Mouse (Mus musculus) embryonic fibroblast, embryonic 13.5 days (primary cell): ENCODE results near the gene Ubxn7. TPM values are rescaled to one million over a fixed set of nuclear protein-coding genes. Genes with fewer than 3 reads are reported as not detected.

Source experiments
- H3K27ac ChIP-seq: 2 replicates; pipeline ENCODE4 v1.5.1; 2012; ENCODE audit warnings: low read length, control low read depth, inconsistent platforms; ENCODE audit not compliant: insufficient read depth
- H3K4me1 ChIP-seq: 2 replicates; pipeline ENCODE4 v1.6.1; 2011; ENCODE audit warnings: low read length; ENCODE audit not compliant: control insufficient read depth, insufficient read depth
- H3K4me3 ChIP-seq: 2 replicates; pipeline ENCODE4 v1.5.1; 2011; ENCODE audit warnings: mild to moderate bottlenecking, control low read depth, low read length; ENCODE audit not compliant: insufficient read depth
- CTCF ChIP-seq: IDR thresholded peaks from 2 replicates; pipeline ENCODE4 v1.5.1; 2011; ENCODE audit warnings: mild to moderate bottlenecking, control low read depth, low read length, moderate library complexity, borderline replicate concordance; ENCODE audit not compliant: insufficient read depth
- POLR2A ChIP-seq: IDR thresholded peaks from 2 replicates; pipeline ENCODE4 v1.6.1; 2011; ENCODE audit warnings: low read depth, mild to moderate bottlenecking, control low read depth, low read length, moderate library complexity
- polyA plus RNA-seq: library from polyadenylated mRNA; stranded (reverse); fragments of >200 nt; gene quantifications from 2 replicates; pipeline ENCODE4 v1.2.4, GENCODE M21; 2011; ENCODE audit warnings: low read depth; ENCODE audit not compliant: missing spikeins, insufficient read length

Ubxn7 gene
- polyA plus RNA-seq, 1 experiment = 36.6 TPM

DNA sequence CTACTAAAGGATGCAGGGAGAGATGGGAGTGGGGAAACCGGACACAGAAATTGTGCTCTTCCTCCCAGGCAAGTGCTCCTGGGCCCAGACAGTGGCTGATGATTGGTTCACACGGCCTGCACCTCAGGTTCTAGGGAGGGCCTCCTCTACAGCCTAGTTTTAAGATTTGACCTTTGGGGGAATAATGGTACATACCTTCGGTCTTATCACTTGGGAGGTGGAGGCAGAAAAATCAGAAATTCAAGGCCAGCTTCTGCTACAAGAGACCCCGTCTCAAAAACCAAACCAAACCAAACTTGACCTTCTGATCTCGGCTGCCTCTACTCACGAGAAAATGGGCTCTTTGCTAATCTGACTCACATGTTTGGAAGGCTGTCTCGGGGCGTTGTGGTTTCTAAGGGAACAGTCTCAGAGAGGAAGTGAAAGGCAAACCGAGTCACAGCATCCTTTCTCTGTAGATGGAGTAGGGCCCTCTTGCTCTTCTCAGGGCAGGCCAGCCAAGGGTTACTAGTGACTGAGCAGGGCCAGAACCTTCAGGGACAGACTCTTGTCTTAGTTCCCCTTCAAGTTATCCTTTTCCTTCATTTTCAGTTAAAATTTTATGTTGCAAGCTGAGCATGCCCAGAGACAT, 69.4 kb downstream of the Ubxn7 start:
- TF ChIP-seq CTCF (no peak), POLR2A (no peak)
- H3K27ac ChIP-seq = no peak overlapping the region
- H3K4me3 ChIP-seq = no peak overlapping the region
- peaks cover 9% of the 10 kb centered on the region; the same call in 1 of the 2 replicates for H3K4me1 ChIP-seq

DNA sequence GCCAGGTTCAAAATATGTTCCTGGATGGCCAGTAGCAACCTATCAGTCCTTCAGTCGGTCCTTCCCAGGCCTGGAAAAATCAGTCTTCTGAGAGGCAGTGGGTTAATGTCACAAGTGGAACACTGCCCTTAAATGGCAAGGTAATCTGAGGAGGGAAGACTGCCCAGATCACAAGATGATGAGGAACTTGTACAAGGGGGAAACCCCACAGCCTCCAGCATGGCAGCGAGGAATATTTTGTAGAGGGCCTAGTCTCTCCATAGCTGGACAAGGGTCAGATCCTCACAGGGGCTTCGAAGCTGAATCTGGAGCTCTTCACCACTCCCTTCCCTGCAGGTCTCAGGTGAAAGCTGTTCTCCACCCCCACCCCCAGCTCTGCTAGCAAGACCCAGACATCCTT, 70.8 kb downstream of the Ubxn7 start:
- TF ChIP-seq CTCF (no peak), POLR2A (no peak)

DNA sequence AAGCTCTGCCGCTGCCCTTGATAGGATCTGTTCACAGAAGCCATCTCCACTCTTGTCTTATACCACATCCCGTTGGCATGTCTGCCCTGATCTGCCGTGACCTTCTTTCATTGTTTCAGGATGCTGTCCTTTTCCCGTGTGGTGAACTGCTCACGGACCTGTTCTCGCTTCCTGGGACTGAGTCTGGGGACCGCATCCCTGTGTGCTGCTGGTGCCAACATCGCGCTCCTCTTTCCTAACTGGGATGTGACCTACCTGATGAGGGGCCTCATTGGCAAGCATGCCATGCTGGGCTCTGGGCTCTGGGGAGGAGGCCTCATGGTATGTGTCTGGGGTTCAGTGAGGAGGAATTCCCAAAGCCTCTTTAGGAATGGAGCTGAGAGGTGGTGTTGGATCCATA, 73.7 kb downstream of the Ubxn7 start:
- no peak for TF ChIP-seq POLR2A
- no peak for TF ChIP-seq CTCF
- Histone ChIP-seq H3K4me1 (peaks cover 9% of the 10 kb centered on the region; the same call in 1 of the 2 replicates), H3K4me3 (no peak overlapping the region), H3K27ac (no peak overlapping the region)

More for the DNA sequence above, 70.8 kb downstream of the Ubxn7 start:
- H3K4me1 ChIP-seq = peaks cover 9% of the 10 kb centered on the region; the same call in 1 of the 2 replicates
- no peak overlapping the region for H3K27ac ChIP-seq
- H3K4me3 ChIP-seq = no peak overlapping the region

DNA sequence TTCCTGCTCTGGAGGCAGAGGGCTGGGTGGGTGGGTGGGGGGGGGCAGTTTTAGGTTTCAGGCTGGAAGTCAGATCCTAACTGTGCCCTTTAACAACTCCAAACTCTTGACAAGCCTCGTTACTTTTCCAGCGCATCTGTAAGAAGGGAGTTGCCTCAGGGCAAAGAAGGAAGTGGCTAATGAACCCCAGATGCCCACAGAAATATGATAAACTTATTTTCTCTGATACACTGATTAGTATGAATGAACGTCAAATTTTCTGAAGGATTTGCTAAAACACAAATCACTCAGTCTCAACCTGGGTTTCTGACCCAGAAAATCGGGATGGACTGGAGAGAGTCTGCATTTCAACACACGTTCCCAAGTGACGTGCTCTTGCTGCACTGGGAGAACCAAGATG, 74.6 kb downstream of the Ubxn7 start:
- Histone ChIP-seq H3K27ac (no peak overlapping the region), H3K4me1 (0 out of 2 replicates have a peak, but pooled peaks cover 3% of the 10 kb centered on the region), H3K4me3 (no peak overlapping the region)
- TF ChIP-seq POLR2A (no peak), CTCF (no peak)

DNA sequence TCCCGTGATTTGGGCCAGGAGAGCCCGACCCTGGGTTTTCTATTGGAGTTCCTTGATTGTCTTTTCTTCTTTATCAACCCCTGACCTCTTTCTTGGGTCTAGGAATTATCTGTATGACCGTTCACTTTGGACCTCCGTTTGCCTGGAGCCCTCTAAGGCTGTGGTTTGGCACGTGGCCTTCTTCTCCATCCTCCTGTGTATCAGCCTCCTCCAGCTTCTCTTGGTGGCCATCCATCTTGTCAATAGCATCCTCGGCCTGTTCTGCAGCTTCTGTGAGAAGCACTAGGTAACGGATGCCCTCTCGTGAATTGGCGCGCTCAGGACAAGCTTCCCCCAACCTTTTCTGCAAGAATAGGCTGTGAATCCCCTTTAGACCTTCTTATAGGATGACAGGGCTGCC, 75.7 kb downstream of the Ubxn7 start:
- TF ChIP-seq CTCF = no peak
- no peak for TF ChIP-seq POLR2A
- H3K4me1 ChIP-seq = no peaks in the 10 kb centered on the region
- no peak overlapping the region for H3K4me3 ChIP-seq
- H3K27ac ChIP-seq = no peak overlapping the region

DNA sequence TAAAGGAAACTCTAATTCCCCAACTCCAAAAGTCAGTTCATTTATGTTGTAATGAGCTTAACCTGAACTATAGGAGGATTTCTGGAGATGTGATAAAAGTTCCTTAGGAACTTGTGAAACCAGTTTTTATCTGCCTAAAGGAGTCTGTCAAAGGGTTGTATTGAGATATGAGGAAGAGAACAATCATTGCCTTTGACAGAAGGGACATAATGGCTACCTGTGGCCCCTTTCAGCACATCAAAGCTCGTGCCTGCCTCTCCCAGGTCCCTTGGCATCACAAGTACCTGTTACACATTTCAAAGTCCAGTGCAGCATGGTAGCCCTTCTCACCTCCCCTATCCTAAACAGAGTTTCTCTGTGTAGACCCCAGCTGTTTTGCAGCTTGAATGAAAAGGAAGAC, 85.4 kb downstream of the Ubxn7 start:
- no peak overlapping the region for H3K4me3 ChIP-seq
- H3K4me1 ChIP-seq = 0 out of 2 replicates have a peak, but pooled peaks cover 3% of the 10 kb centered on the region
- H3K27ac ChIP-seq = no peak overlapping the region
- TF ChIP-seq CTCF (no peak), POLR2A (no peak)

DNA sequence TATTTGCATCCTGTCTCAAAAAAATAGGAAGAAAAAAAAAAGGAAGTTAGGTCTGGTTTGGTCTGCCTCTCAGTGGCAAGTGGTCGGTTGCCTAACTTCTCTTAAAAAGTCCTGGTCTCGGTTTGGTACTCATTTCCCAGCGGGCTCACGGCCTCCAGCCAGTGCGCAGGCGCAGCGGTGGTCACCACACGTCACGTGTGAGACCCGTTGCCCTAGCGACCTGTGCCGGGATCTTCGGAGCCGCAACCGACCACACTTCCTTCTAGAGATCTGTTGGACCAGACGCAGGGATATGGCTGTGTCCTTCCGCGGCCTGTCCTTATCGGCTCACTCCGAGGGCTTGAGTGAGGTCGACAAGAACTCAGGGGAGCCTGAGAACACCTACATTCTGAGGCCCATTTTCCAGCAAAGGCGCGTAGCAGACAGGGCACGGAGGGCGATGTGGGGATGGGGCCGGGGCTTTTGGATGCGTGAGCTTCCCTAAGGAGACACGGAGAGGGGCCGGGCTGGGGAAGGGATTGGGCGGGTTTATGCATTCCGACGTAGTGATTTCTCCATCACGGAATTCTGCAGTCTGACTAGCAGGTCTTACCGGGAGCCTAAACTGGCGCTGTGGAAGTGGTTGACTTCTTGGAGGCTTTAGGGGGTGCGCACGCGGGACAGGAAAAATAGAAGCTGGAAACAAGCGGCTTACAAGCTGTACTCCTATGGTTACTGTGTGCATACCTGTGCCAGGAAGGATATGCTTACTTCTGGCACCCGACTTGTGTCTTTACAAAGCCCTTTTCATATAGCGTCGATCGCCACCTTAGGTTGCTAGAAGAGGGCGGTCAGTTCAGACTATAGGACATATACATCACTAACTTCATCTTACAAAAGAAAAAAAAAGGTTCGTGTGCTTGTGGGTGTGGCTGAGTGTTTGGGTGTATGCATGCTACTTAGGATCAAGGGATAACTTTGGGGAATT, 87.7 kb downstream of the Ubxn7 start, which contains the start of gene Tctex1d2:
Tctex1d2 (plus strand) TSS at position 186 of the 967 bp plus-strand sequence.
- H3K4me1 ChIP-seq = 0 out of 2 replicates have a peak, but pooled peaks cover 3% of the 10 kb centered on the region
- peak within 1 kb of the TSS; percentile 68 for H3K4me3 ChIP-seq
- peak within 1 kb of the TSS; percentile 94 for H3K27ac ChIP-seq
- TF ChIP-seq POLR2A = peak; percentile 90
- no peak for TF ChIP-seq CTCF

DNA sequence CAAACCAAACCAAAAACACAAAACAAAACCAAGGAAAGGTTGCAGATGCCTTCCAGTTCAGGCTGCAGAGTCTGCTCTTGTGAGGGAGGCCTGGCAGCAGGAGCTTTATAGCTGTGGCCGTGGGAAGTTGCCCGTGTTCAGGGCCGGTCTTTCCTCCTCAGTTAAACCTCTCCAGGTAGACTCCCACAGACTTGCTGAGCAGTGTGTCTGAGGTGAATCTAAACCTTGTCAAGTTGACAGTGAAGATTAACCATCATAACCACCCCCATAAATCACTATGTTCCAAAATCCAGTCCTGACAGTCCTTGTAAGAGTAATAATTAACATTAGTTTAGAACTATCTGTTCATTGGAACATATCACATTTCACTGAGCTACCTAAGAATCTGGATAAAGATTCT, 95.4 kb downstream of the Ubxn7 start:
- TF ChIP-seq POLR2A = no peak
- no peak for TF ChIP-seq CTCF
- H3K27ac ChIP-seq = no peak overlapping the region
- H3K4me3 ChIP-seq = no peak overlapping the region
- H3K4me1 ChIP-seq = no peaks in the 10 kb centered on the region

DNA sequence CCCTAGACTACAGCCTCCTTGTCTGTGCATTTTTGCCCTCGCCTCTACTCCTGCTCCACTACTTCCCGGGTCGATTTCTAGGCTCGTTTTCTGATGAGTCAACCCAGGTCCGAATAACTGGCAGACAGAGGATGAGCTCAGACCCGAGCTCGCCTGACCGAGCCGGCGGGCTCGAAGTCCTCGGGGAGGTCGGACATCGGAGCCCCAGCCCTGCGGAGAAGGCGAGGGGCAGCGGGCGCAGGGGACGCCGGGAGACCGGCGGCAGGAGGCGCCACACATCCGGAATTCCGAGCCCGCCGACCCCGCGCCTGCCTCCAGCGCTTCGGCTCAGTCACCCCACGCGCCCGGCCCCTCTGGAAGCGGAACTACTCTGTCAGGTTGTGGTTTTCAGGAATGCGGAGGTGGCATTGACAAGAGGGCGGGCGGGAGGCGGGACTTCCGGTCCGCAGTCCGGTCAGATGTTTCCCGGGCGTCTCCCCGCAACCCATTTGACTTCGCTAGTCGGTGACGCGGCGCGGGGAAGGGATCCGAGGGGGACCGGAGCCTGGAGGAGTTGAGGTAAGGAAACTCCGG, 98.5 kb downstream of the Ubxn7 start, which contains the start of gene Pcyt1a:
Pcyt1a (plus strand) TSS at position 448 of the 573 bp plus-strand sequence.
- H3K27ac ChIP-seq = peak within 1 kb of the TSS; percentile 69
- peak within 1 kb of the TSS; percentile 94 for H3K4me3 ChIP-seq
- H3K4me1 ChIP-seq = no peaks in the 10 kb centered on the region
- TF ChIP-seq POLR2A (peak; percentile 73), CTCF (no peak)
